Mouse (Mus musculus): Measurements from ENCODE around the gene Sgo1. TPM values are rescaled to one million over a fixed set of nuclear protein-coding genes. Genes with fewer than 3 reads are reported as not detected.
"Not testable (repeated sequence)": the region's sequence is repeated elsewhere in the genome, so short reads cannot be mapped to it uniquely, and the experiment has no call there.

Gene Sgo1
- under 1 TPM; 0.22 TPM for total RNA-seq (2021)

- intact Hi-C loops (cut with DNase I) = loop anchor here (2.0 to 5.0 kb wide), 2 partner anchors 120 to 207 kb away; no protein-coding TSS in a partner anchor
- DNase-seq = peak; percentile 96 to 97
Measured at GRCm38 (mm10) chr17:53688877-53689802, at the start of gene Sgo1. Gene Sgo1 (minus strand): TSS chr17:53689333.

GRCm38 (mm10) chr17:53718916-53719315, 29.8 kb upstream of the Sgo1 start:
- DNase-seq; intact Hi-C loops (cut with DNase I): not testable (repeated sequence)

GRCm38 (mm10) chr17:53718474-53718873, 29.3 kb upstream of the Sgo1 start:
- intact Hi-C loops (cut with DNase I) = no loop called here

GRCm38 (mm10) chr17:53715161-53715560, 26.0 kb upstream of the Sgo1 start:
- intact Hi-C loops (cut with DNase I); DNase-seq: not testable (repeated sequence)

More at GRCm38 (mm10) chr17:53718474-53718873, 29.3 kb upstream of the Sgo1 start:
- DNase-seq = no peak

GRCm38 (mm10) chr17:53714453-53714852, 25.3 kb upstream of the Sgo1 start:
- DNase-seq = no peak
- intact Hi-C loops (cut with DNase I) = no loop called here

GRCm38 (mm10) chr17:53697521-53697920, 8.4 kb upstream of the Sgo1 start:
- not testable (repeated sequence) for DNase-seq
- intact Hi-C loops (cut with DNase I) = loop anchor here (10.0 kb wide), 1 partner anchor 293 kb away; no protein-coding TSS in a partner anchor

GRCm38 (mm10) chr17:53694039-53694438, 4.9 kb upstream of the Sgo1 start:
- DNase-seq = peak; percentile 42 to 53
- intact Hi-C loops (cut with DNase I) = loop anchor here (2.0 to 10.0 kb wide), 2 partner anchors 181 to 289 kb away; no protein-coding TSS in a partner anchor

GRCm38 (mm10) chr17:53689946-53690345, 813 bp upstream of the Sgo1 start:
- DNase-seq = no peak
- intact Hi-C loops (cut with DNase I) = loop anchor here (2.0 to 10.0 kb wide), 3 partner anchors 121 to 285 kb away; no protein-coding TSS in a partner anchor

GRCm38 (mm10) chr17:53688321-53688720, 812 bp downstream of the Sgo1 start:
- intact Hi-C loops (cut with DNase I) = loop anchor here (2.0 to 5.0 kb wide), 2 partner anchors 120 to 206 kb away; no protein-coding TSS in a partner anchor
- no peak for DNase-seq

- intact Hi-C loops (cut with DNase I) = loop anchor here (2.0 kb wide), 1 partner anchor 154 kb away; no protein-coding TSS in a partner anchor
- no peak for DNase-seq
Measured at GRCm38 (mm10) chr17:53678716-53679115, 10.4 kb downstream of the Sgo1 start.

GRCm38 (mm10) chr17:53670453-53670852, 18.7 kb downstream of the Sgo1 start:
- intact Hi-C loops (cut with DNase I) = no loop called here
- DNase-seq = no peak

- intact Hi-C loops (cut with DNase I) = no loop called here
- no peak for DNase-seq
Measured at GRCm38 (mm10) chr17:53664703-53665382, 24.3 kb downstream of the Sgo1 start.

GRCm38 (mm10) chr17:53664267-53664666, 24.9 kb downstream of the Sgo1 start:
- intact Hi-C loops (cut with DNase I) = no loop called here
- no peak for DNase-seq

GRCm38 (mm10) chr17:53661056-53661840, 27.9 kb downstream of the Sgo1 start:
- DNase-seq = no peak
- intact Hi-C loops (cut with DNase I) = no loop called here

- intact Hi-C loops (cut with DNase I) = loop anchor here (10.0 kb wide), 2 partner anchors 95 to 145 kb away; partner anchors contain the start of gene Kat2b
- DNase-seq = no peak
Measured at GRCm38 (mm10) chr17:53659738-53660137, 29.4 kb downstream of the Sgo1 start.

GRCm38 (mm10) chr17:53659230-53659629, 29.9 kb downstream of the Sgo1 start:
- intact Hi-C loops (cut with DNase I) = loop anchor here (10.0 kb wide), 2 partner anchors 94 to 144 kb away; partner anchors contain the start of gene Kat2b
- DNase-seq = no peak

GRCm38 (mm10) chr17:53658668-53659067, 30.5 kb downstream of the Sgo1 start:
- no peak for DNase-seq
- intact Hi-C loops (cut with DNase I) = loop anchor here (10.0 kb wide), 2 partner anchors 94 to 144 kb away; partner anchors contain the start of gene Kat2b

- intact Hi-C loops (cut with DNase I) = loop anchor here (10.0 kb wide), 2 partner anchors 93 to 143 kb away; partner anchors contain the start of gene Kat2b
- not testable (repeated sequence) for DNase-seq
Measured at GRCm38 (mm10) chr17:53657391-53657790, 31.7 kb downstream of the Sgo1 start.

GRCm38 (mm10) chr17:53656369-53656860, 32.7 kb downstream of the Sgo1 start:
- DNase-seq = no peak
- intact Hi-C loops (cut with DNase I) = loop anchor here (10.0 kb wide), 2 partner anchors 92 to 142 kb away; partner anchors contain the start of gene Kat2b
